Mouse (Mus musculus): ENCODE measurements around the gene Tprg. TPM values are rescaled to one million over a fixed set of nuclear protein-coding genes. Genes with fewer than 3 reads are reported as not detected.
A peak's percentile ranks its signal among the peaks of the same experiment; 100 is the strongest.

Tprg gene
- polyA plus RNA-seq, 1 experiment, result 0.28 TPM

DNA sequence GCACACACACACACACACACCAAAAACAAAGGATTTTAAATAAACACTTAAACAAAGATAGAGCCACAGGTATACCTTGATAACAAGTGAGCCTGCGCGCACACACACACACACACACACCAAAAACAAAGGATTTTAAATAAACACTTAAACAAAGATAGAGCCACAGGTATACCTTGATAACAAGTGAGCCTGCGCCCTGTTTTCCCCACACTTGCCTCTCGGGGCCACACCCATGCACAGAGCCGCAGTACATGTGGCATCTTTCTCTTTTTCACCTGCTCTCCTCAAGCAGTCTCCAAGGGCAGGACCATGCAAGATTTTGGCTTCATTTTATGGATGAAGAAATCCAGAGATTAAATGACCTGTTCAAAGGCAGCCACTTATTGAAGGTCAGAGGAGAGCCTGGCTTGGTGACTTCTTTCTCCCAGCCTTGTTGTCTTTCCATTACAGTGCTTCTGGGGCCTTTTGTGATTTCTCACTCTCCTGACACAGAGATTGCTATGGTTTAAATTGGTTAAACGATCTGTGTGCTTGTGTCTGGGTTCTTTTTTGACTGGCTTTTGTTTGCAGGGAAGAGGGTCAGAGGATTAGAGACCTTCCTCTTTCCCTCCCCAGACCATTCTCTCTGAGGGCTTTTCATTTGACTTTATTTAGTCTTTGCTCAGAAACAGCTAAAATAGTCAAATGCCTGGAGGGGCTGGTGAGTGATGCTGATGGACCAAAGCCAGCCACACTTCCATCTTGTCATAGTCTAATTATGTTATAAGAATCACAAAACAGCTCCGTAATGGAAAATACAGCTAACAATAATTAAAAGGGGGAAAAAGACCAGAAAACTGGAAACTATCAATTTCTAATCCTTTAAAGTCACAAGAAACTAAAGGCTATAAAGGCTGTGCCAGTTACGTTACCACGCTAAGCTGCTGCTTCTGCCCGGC lies 46.9 kb downstream of the Tprg start:
- no peak for DNase-seq (ENCODE audit: low read depth)

DNA sequence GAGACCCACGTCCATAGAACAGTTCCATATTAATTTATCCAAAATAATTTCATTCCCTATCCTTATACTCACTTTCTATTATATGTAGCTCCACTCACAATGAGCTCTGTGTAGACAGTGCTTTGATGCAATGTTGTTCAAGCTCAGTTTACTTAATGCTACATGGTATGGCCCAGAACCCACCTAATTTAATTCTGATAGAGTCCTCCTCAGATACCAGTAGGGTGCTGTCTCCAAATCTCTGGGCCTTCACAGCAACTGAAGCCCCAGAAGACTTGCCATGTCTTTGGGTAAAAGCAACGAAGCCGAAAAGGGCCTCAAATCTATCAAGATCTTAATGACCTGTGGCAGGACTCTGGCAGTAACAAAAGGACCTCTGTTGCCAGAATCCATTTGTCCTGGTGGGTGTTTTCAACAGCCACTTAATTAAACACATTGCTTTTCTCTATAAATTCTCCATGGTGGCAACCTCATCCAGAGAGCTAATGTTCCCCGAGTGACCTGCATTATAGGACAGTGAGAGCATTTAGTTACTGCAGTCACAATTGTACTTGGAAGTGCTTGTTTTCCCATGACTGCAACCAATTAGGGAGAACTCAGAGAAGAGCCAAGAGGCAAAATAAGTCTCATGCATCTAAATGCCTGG lies 48.6 kb downstream of the Tprg start:
- DNase-seq (ENCODE audit: low read depth), result no peak

DNA sequence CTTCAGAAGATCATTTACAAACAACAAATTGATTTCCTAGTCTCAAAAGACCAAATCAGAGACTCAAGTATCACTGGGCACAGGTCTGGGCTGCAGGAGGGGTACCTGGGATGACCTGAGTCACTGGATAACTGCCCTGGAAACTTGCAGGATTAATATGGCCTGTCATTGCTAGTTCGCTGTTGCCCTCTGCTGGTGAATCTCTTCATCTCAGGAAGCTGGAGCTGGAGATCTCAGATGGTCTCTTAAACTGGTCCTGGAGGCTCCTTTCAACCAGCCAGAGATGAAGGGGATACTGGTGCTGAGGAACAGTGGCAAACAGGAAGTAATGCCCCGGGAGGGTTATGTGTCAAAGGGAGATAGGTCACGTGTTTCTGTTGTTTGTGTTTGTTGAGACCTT lies 63.0 kb downstream of the Tprg start:
- no peak for DNase-seq (ENCODE audit: low read depth)

- DNase-seq (ENCODE audit: low read depth), result no peak
Measured at GRCm38 (mm10) chr16:25367834-25368233, 81.2 kb downstream of the Tprg start.

- no peak for DNase-seq (ENCODE audit: low read depth)
Measured at GRCm38 (mm10) chr16:25369984-25370412, 83.4 kb downstream of the Tprg start.

DNA sequence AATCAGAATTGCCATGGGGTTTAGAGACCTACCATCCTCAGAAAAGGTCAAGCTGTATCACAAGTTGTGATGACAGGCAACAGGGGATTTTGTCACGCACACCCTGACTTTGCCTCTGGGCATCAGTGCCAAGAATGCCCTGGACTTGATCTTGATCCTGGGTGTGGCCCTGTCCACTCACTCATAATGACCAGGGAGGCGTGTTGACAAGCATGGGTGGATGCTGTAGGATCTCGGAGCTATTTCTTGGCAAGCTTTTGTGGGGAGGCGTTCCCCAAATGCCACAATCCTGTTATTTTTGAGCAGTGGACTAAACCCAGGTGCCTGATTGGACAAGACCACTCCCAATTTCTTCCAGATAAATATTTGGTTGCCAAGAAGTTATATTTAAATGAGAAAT lies 87.5 kb downstream of the Tprg start:
- no peak for DNase-seq (ENCODE audit: low read depth)

DNA sequence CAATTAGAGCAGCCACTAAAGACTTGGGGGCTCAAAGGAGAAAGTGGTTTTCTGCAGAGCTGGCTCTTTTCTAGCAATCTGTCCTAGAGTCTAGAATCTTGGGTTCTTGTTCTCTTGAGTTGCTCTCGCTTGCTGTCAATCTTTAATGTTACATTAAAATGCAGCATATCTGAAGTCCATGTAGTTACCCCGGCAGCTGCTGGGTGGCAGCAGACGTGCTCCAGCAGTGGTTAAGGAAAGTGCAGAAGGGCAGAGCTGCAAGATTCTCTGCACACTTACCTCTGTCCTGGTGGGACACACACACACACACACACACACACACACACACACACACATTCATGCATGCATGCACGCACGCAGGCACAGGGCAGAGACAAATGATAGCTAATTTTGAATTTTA lies 88.2 kb downstream of the Tprg start:
- no peak for DNase-seq (ENCODE audit: low read depth)

DNA sequence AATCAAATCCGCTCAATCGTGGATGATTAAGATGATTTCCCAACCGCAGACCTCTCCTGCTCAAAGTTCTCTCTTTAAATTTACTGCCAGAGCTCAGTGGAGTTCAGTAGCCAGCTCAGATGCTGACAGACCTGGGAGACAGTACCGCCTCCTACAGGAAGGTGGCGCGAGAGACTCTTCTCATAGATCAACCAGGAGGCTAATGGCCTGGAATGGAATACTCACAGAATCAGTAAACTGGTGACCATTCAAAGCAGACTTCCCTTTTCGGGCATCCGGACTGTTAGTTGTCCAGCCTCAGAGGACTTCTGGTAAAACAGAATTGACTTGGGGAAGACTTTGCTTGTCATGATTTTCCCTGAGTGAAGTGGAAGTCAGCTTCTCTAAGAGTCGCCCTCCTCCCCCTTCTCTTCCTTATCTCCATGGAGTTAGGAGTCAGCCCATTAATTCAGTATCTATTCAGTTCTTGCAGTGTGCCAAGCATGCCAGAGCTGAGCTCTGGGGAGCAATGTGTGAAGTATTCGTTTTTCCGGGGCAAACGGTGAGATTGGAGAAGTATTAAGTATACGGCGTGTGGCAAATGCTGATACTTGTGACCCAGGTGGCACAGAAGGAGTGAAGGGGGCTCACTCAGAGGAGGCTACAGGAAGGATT lies 90.2 kb downstream of the Tprg start:
- peak; percentile 75 for DNase-seq (ENCODE audit: low read depth)

GRCm38 (mm10) chr16:25377695-25378094 lies 91.1 kb downstream of the Tprg start:
- DNase-seq (ENCODE audit: low read depth), result peak; percentile 85

- no peak for DNase-seq (ENCODE audit: low read depth)
Measured at GRCm38 (mm10) chr16:25385498-25386192, 99.0 kb downstream of the Tprg start.

GRCm38 (mm10) chr16:25394676-25395075 lies 108.1 kb downstream of the Tprg start:
- DNase-seq (ENCODE audit: low read depth), result no peak

DNA sequence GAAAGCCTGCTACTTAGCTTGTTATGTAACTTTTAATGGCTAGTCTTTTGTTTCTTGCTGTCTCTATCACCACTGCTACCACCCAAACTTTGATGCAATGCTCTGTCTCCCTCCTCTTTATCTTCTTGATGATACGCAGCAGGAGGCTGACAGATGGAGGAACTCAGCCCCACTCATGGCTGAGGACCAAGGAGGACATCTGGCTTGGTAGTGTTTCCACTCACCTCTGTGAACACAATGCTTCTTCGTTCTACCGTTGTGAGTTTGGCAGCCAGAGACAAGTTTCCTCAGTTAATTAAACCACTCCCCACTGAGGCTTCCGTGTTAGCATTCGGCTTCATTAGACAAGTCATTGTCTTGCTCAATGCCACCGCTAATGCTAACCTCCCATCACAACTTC lies 117.5 kb downstream of the Tprg start:
- DNase-seq (ENCODE audit: low read depth), result no peak

DNA sequence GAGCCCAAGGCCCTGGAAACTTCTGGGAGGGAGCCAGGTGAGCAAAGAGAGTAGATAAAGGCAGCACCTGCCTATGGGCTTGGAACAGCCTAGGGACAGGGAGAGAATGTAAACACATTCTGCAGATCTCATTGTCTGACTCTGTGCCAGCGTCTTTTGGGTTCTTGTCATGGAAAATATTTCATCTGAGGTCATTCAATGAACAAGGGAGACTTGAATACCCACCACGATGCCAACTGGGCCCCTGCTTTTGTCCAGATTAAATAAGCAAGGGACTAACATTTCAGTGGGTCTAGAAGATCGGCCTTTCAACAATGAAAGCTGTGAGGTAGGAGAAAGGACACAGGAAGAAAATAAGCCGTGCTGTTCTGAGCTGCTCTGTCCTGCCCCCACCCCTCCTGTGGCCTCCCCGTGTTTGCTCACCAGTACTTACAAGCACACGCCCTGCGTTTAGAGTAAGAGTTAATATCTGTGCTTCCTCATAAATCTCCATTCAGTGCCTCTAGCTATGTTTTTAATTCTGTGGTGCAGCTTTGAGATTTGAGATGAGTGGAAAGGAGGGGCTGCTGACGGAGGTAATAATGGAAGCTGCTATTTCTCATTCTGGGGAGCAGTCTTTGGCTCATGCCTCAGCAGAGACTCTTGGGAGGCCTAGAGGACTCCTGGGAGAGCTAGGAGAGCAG lies 120.7 kb downstream of the Tprg start:
- no peak for DNase-seq (ENCODE audit: low read depth)

- no peak for DNase-seq (ENCODE audit: low read depth)
Measured at GRCm38 (mm10) chr16:25408032-25408431, 121.4 kb downstream of the Tprg start.

DNA sequence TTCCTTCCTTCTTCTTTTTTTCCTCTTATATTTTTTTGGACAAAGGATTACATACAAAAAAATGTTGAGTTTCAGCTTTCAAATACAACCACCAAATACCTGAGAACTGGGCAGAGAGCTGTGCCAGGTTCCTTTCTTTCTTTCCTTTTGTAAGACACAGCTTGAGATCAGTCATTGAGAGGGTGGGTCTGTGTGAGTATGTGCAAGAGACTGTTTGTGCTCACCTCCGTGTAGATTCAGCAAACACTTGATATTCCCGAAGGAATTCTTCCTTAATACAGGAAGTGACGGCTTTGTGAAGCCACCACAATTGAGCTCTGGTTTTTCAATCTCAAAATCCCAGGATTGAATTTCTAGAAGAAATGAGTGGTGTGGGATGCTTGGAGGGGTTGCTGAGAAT lies 124.7 kb downstream of the Tprg start:
- no peak for DNase-seq (ENCODE audit: low read depth)

DNA sequence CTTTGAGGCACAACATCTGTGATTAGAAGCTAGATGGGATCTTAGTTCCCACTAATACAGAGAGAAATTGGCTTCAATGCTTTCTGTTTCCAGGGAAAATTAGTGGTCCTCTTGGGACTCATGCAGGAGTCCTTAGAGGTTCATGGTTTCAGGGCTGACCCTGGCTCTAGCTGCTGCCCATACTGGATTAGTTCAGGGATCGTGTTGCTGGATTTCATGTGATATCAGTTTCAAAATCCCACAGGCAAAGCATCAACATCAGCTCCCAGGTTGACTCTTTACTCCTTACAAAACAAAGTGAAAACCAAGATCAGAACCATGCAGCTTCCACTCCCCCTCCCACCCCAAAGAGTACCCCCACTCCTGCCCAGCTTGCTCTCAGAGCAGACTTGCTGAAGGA lies 127.3 kb downstream of the Tprg start:
- no peak for DNase-seq (ENCODE audit: low read depth)

GRCm38 (mm10) chr16:25415186-25415585 lies 128.6 kb downstream of the Tprg start:
- DNase-seq (ENCODE audit: low read depth), result no peak

DNA sequence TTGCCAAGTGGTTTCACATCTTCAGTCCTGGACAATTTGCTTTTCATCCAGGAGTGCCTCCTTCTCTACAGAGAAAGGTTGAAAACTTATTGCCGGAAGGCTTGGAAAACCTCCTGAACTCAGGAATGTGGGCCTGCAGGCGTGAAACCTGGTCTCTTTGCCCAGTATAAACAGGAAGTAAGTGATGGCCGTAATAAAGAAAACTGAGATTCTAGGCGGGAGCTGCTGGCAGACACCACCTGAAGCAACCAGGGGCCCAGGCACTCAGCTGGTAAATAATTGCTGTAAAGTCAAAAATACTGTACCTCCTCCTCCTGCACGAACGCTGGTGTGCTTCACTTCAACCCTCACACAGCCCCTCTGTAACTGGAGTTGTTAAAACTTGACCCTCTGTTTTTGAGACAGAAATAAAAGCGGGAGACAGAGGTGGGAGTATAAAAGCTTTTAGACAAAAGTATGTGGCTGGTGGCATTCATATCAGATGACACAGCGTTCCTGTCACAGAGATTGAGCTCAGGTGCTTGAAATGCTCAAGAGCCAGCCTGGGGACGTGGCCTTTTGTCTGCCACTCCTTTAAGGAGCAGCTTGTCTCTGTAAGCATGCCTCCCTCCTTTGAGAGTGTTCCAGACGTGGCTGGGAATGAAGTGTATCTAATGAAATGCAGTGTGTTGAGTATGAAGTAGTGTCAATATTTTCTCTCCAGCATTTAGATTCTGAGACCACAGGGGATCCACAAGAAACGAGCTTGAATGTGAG lies 131.4 kb downstream of the Tprg start:
- DNase-seq (ENCODE audit: low read depth), result no peak

DNA sequence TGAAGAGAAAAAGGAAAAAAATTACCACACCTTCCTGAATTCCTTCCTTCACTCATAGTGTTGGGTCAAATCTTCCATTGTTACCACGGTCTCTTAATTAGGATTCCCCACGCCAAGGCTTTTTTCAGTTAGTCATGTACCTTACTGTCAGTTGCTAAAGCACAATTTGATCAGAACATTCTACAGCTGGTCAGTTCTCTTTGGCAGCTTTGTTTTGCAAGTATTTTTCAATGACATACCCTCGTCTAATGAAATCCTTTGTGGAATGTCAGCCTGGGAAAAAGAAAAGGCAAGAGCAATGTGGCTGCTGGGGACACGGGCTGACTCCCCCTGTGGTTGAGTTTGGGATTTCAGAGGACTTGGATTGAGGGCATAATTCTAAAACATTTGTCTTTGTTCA lies 136.4 kb downstream of the Tprg start:
- DNase-seq (ENCODE audit: low read depth), result no peak

- DNase-seq (ENCODE audit: low read depth), result peak; percentile 75
Measured at GRCm38 (mm10) chr16:25424001-25424400, 137.4 kb downstream of the Tprg start.

- DNase-seq (ENCODE audit: low read depth), result no peak
Measured at GRCm38 (mm10) chr16:25424915-25425314, 138.3 kb downstream of the Tprg start.
